Mouse (Mus musculus): Measurements from ENCODE around the gene Vmn1r137. TPM values are rescaled to one million over a fixed set of nuclear protein-coding genes. Genes with fewer than 3 reads are reported as not detected.
"Not testable (repeated sequence)": the region's sequence is repeated elsewhere in the genome, so short reads cannot be mapped to it uniquely, and the experiment has no call there.

Vmn1r137 gene
- polyA plus RNA-seq (2015; fragmentation: Nextera tagmentation; extraction: Ambion mirVana), result not detected in 2 replicates

- WGBS, result no CpG with 5 or more reads among the region's 3 CpGs
- H3K9ac ChIP-seq (ENCODE audit: low read length); H3K4me3 ChIP-seq (ENCODE audit: low read length); H3K36me3 ChIP-seq (ENCODE audit: control insufficient read depth, insufficient read depth); H3K27me3 ChIP-seq (ENCODE audit: control insufficient read depth, insufficient read depth, low read length); H3K9me3 ChIP-seq (replicated peaks; ENCODE audit: control insufficient read depth, low read length); ATAC-seq (replicated peaks; ENCODE audit: extremely low read depth, insufficient read depth, low FRiP score); H3K4me1 ChIP-seq (ENCODE audit: control insufficient read depth, insufficient read depth, low read length); H3K4me2 ChIP-seq (ENCODE audit: low read depth, low read length); H3K27ac ChIP-seq (ENCODE audit: low read length): not testable (repeated sequence)
Measured at GRCm38 (mm10) chr7:21994287-21994686, at the start of gene Vmn1r137. Gene Vmn1r137 (plus strand): TSS chr7:21994587.

- WGBS, result no CpG with 5 or more reads among the region's 2 CpGs
- not testable (repeated sequence) for H3K9ac ChIP-seq (ENCODE audit: low read length)
Measured at GRCm38 (mm10) chr7:22028797-22029196, 34.4 kb downstream of the Vmn1r137 start, which contains the start of gene Vmn1r138. Gene Vmn1r138 (minus strand): TSS chr7:22028897.

More at GRCm38 (mm10) chr7:22028797-22029196, 34.4 kb downstream of the Vmn1r137 start, which contains the start of gene Vmn1r138:
- not testable (repeated sequence) for ATAC-seq (replicated peaks; ENCODE audit: extremely low read depth, insufficient read depth, low FRiP score); H3K4me1 ChIP-seq (ENCODE audit: control insufficient read depth, insufficient read depth, low read length); H3K4me3 ChIP-seq (ENCODE audit: low read length); H3K9me3 ChIP-seq (replicated peaks; ENCODE audit: control insufficient read depth, low read length); H3K36me3 ChIP-seq (ENCODE audit: control insufficient read depth, insufficient read depth); H3K27me3 ChIP-seq (ENCODE audit: control insufficient read depth, insufficient read depth, low read length); H3K27ac ChIP-seq (ENCODE audit: low read length); H3K4me2 ChIP-seq (ENCODE audit: low read depth, low read length)

Other genes starting within 250 kb of the Vmn1r137 start
- not detected in 2 replicates for gene Gm4175, start 233.1 kb upstream of the Vmn1r137 start, polyA plus RNA-seq (2015; fragmentation: Nextera tagmentation; extraction: Ambion mirVana)
- gene Gm4177, start 197.9 kb upstream of the Vmn1r137 start, polyA plus RNA-seq (2015; fragmentation: Nextera tagmentation; extraction: Ambion mirVana), result not detected in 2 replicates
- gene Vmn1r135, start 162.2 kb upstream of the Vmn1r137 start, polyA plus RNA-seq (2015; fragmentation: Nextera tagmentation; extraction: Ambion mirVana), result not detected in 2 replicates
- not detected in 2 replicates for gene Gm5725, start 150.3 kb upstream of the Vmn1r137 start, polyA plus RNA-seq (2015; fragmentation: Nextera tagmentation; extraction: Ambion mirVana)
- not detected in 2 replicates for gene Gm5891, start 73.3 kb upstream of the Vmn1r137 start, polyA plus RNA-seq (2015; fragmentation: Nextera tagmentation; extraction: Ambion mirVana)
- gene Vmn1r138, start 34.3 kb downstream of the Vmn1r137 start, polyA plus RNA-seq (2015; fragmentation: Nextera tagmentation; extraction: Ambion mirVana), result not detected in 2 replicates
- gene Gm6176, start 61.7 kb downstream of the Vmn1r137 start, polyA plus RNA-seq (2015; fragmentation: Nextera tagmentation; extraction: Ambion mirVana), result not detected in 2 replicates
- not detected in 2 replicates for gene Vmn1r139, start 74.5 kb downstream of the Vmn1r137 start, polyA plus RNA-seq (2015; fragmentation: Nextera tagmentation; extraction: Ambion mirVana)
- gene Gm16451, start 123.7 kb downstream of the Vmn1r137 start, polyA plus RNA-seq (2015; fragmentation: Nextera tagmentation; extraction: Ambion mirVana), result not detected in 2 replicates
- not detected in 2 replicates for gene Gm10666, start 140.2 kb downstream of the Vmn1r137 start, polyA plus RNA-seq (2015; fragmentation: Nextera tagmentation; extraction: Ambion mirVana)
- not detected in 2 replicates for gene Vmn1r142, start 169.4 kb downstream of the Vmn1r137 start, polyA plus RNA-seq (2015; fragmentation: Nextera tagmentation; extraction: Ambion mirVana)
- not detected in 2 replicates for gene Vmn1r143, start 194.8 kb downstream of the Vmn1r137 start, polyA plus RNA-seq (2015; fragmentation: Nextera tagmentation; extraction: Ambion mirVana)
- not detected in 2 replicates for gene Gm8653, start 206.7 kb downstream of the Vmn1r137 start, polyA plus RNA-seq (2015; fragmentation: Nextera tagmentation; extraction: Ambion mirVana)
- not detected in 2 replicates for gene Gm8453, start 234.9 kb downstream of the Vmn1r137 start, polyA plus RNA-seq (2015; fragmentation: Nextera tagmentation; extraction: Ambion mirVana)

Measured in heart, embryonic 16.5 days (tissue).